Mouse (Mus musculus): ENCODE measurements at regions not wholly inside any gene's neighbourhood (a gene's known extent, or its start where the extent isn't known, plus 50 kb on each side); places are given as distances from the start of the nearest gene placed in this dataset.
"Not testable (repeated sequence)": the region's sequence is repeated elsewhere in the genome, so short reads cannot be mapped to it uniquely, and the experiment has no call there.

GRCm38 (mm10) chr12:95385688-95386087 lies 306.3 kb upstream of the Flrt2 start:
- DNase-seq (ENCODE audit: low read depth, low spot score) = no peak

GRCm38 (mm10) chr12:95388185-95388584 lies 303.8 kb upstream of the Flrt2 start:
- no peak for DNase-seq (ENCODE audit: low read depth, low spot score)

DNA sequence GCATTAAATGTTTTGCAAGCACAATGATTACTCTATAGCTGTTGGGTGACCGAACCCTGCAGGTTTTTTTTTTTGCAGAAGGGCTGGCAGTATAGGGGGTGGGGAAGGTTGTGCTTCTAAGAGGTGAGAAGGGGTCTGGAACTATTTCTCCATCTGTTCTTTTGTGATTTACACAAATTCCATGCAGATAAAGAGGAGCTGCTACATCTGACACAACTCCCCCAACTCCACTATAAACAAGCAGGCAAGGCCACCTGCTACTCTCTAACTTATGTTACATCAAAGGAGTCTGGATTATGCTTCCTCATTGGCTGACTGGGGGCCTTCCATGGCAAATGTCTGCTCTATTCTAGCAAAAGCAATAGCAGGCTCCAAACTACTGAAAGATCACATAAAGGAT lies 299.2 kb upstream of the Flrt2 start:
- DNase-seq (ENCODE audit: low read depth, low spot score) = no peak

DNA sequence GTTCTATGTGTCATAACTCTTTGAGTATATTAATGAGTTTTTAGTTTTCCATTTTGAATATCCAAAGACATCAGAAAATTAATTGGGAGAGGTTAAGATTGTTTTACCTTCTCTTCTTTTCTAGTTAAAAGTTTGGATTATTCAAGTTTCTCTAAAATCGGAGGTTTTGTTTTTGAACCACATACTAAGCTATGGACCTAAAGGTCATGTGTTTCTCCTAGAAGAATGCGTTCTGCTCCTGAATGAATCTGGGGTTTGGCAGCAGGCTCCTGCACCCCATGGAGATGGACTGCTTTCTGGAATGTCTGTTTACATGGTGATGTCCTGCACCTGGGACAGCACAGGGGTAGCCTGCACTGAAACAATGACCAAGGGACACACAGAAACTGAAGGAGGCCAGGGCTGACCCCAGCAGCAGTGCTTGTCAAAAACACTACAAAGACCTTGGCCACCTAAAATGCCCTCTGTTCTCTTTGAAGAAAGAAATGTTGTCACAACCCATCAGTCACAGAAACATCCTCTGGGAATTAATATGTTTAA lies 297.0 kb upstream of the Flrt2 start:
- DNase-seq (ENCODE audit: low read depth, low spot score) = no peak

GRCm38 (mm10) chr12:95420861-95421260 lies 271.2 kb upstream of the Flrt2 start:
- DNase-seq (ENCODE audit: low read depth, low spot score) = no peak

GRCm38 (mm10) chr12:95424739-95425138 lies 267.3 kb upstream of the Flrt2 start:
- DNase-seq (ENCODE audit: low read depth, low spot score) = no peak

DNA sequence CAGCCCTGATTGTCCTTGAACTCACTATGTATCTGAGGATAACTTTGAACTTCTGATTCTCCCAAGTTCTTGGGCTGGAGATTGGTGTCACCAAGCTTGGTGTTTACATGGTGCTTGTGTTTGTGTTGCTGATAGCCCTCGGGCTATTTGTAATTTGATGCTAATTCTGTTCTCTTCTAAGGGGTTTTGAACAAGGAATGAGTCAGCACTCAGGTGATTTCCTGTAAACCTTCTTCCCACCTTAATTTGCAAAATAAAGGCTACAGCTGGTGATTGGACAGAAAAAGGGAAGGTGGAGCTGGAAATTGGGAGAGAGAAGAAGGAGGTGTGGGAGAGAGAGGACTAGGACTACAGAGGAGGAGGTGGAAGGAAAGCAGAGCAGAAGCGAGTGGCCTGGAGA lies 254.8 kb upstream of the Flrt2 start:
- peak; percentile 91 for DNase-seq (ENCODE audit: low read depth, low spot score)

GRCm38 (mm10) chr12:95457480-95457879 lies 234.5 kb upstream of the Flrt2 start:
- DNase-seq (ENCODE audit: low read depth, low spot score) = no peak

GRCm38 (mm10) chr12:95466502-95467490 lies 225.2 kb upstream of the Flrt2 start:
- no peak for DNase-seq (ENCODE audit: low read depth, low spot score)

- DNase-seq (ENCODE audit: low read depth, low spot score) = no peak
Measured at GRCm38 (mm10) chr12:95469897-95470296, 222.1 kb upstream of the Flrt2 start.

- DNase-seq (ENCODE audit: low read depth, low spot score) = no peak
Measured at GRCm38 (mm10) chr12:95486502-95486901, 205.5 kb upstream of the Flrt2 start.

DNA sequence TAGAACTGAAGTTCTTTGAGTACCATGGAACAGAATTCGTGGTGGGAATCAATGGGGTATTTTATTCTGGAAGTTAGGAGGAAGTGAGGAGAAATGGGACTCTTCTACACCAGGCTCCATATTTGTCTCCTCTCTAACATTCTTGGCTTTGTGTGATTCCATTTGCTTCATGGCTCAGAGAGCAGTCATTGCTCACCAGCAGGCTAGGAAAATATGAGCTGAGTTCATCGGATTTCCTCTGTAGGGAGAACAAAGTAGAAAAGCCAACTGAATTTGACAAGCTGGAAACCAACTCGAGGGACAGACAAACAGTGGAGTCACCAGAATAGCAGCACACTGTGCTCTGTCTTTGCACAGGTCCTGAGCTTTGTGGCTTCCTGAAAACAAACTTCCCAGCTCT lies 203.7 kb upstream of the Flrt2 start:
- no peak for DNase-seq (ENCODE audit: low read depth, low spot score)

DNA sequence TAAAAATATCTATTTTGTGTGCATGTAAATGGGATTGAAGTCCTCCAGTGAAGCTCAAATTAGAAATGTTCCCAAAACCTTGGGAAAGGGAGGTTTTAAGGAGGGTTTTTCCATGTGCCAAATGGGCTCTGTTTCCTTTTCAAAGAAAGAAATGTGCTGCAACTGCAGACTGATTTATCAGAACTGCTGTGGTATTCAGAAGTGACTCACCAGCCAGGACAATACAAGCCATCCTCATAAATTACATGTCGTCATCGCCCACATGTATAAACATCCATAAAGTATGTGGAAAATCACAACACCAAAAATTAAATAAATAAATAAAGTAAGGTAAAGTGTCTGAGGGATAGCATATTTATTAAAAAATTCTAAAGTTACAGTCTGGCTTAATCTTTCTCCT lies 202.7 kb upstream of the Flrt2 start:
- no peak for DNase-seq (ENCODE audit: low read depth, low spot score)

GRCm38 (mm10) chr12:95489848-95490247 lies 202.2 kb upstream of the Flrt2 start:
- no peak for DNase-seq (ENCODE audit: low read depth, low spot score)

GRCm38 (mm10) chr12:95491806-95492436 lies 200.1 kb upstream of the Flrt2 start:
- not testable (repeated sequence) for DNase-seq (ENCODE audit: low read depth, low spot score)

DNA sequence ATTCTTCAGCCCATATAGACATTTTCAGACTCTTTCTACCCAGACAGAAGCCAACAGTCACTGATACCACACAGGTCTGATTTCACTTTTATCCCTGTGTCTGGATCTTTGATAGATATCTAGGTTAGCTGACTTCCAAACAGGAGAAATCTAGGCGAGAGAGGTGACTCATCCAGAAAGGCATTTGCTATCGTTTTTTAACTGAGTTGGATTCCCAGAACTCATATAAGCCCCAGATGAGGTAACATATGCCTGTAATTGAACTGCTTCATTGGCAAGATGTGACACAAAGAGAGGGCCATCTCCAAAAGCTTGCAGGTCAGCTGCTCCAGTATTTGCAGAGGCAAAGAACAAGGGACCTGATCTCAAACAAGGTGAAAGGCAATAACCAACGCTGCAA lies 190.6 kb upstream of the Flrt2 start:
- DNase-seq (ENCODE audit: low read depth, low spot score) = no peak

DNA sequence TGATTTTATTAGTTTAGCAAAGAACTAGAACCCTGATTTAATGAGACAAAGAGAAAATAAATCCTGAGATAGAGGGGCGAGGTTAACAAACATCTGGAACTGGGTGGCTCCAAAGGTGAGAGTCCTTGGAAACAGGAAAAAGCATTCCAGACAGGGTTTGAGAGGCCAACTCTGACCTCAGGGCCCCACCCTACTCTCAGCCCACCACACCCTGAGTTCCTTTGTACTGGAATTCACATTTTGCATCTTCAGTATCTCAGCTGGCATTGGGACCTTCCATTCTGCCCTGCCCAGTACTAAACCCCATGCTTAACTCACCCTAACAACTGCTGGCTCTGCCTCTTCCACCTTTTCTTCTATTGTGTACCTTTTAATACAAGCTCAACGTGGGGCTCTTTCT lies 172.0 kb upstream of the Flrt2 start:
- DNase-seq (ENCODE audit: low read depth, low spot score) = peak; percentile 82

- no peak for DNase-seq (ENCODE audit: low read depth, low spot score)
Measured at GRCm38 (mm10) chr12:95522052-95522451, 170.0 kb upstream of the Flrt2 start.

GRCm38 (mm10) chr12:95533888-95534639 lies 158.0 kb upstream of the Flrt2 start:
- no peak for DNase-seq (ENCODE audit: low read depth, low spot score)

- DNase-seq (ENCODE audit: low read depth, low spot score) = no peak
Measured at GRCm38 (mm10) chr12:95547301-95547700, 144.7 kb upstream of the Flrt2 start.

DNA sequence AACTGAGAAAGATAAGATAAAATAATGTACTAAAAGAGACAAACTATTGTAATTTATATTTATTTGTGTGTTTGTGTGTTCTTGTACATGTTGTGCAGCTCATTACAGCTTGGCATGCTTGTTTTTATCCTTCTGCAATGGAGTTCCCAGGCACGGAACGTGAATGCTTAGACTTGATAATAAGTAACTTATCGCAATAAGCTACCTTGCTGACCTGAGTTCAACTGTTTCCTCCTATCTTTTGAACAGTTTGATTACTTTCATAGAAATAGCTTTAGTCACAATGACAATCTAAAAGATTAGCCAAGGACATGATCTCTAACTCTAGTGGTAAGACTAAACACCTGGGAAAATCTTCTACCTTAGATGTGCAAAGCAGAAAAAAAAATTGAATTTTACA lies 138.9 kb upstream of the Flrt2 start:
- no peak for DNase-seq (ENCODE audit: low read depth, low spot score)

Data from ES-CJ7 (cell line).